Mouse (Mus musculus) MEL (cell line): ENCODE measurements at regions not wholly inside any gene's neighbourhood (a gene's known extent, or its start where the extent isn't known, plus 50 kb on each side); places are given as distances from the start of the nearest gene placed in this dataset.

ENCODE experiments used
- DNase-seq: peaks from one replicate; pipeline ENCODE4 v3.0.0; 2011; ENCODE audit warnings: low read depth, low spot score
- H3K27ac ChIP-seq: 2 replicates; pipeline ENCODE4 v1.5.1; 2012; ENCODE audit warnings: low read depth, mild to moderate bottlenecking, control low read depth, low read length, moderate library complexity; ENCODE audit not compliant: control insufficient read depth
- H3K27me3 ChIP-seq, 2 experiments: fragments of 150-350 bp in 1 of 2; sonication (generic) in 1 of 2; 2 replicates each; pipeline ENCODE4 v1.6.1; 2012; ENCODE audit warnings: low read length in 2 of 2, mild to moderate bottlenecking in 2 of 2, improper control_type of control experiment in 1 of 2, moderate library complexity in 1 of 2; ENCODE audit not compliant: insufficient read depth in 2 of 2, control insufficient read depth in 1 of 2
- H3K36me3 ChIP-seq, 2 experiments: 2 replicates each; pipeline ENCODE4 v1.6.1; 2012 to 2014; ENCODE audit warnings: low read length in 2 of 2, improper control_type of control experiment in 1 of 2, inconsistent platforms in 1 of 2, mild to moderate bottlenecking in 1 of 2; ENCODE audit not compliant: insufficient read depth in 2 of 2, control insufficient read depth in 1 of 2
- H3K4me1 ChIP-seq, 2 experiments: fragments of 150-350 bp in 1 of 2; sonication (generic) in 1 of 2; 2 replicates each; pipeline ENCODE4 v1.6.1; 2012; ENCODE audit warnings: low read length in 2 of 2, improper control_type of control experiment in 1 of 2, mild to moderate bottlenecking in 1 of 2; ENCODE audit not compliant: insufficient read depth in 2 of 2, control insufficient read depth in 1 of 2
- H3K4me3 ChIP-seq, 2 experiments: fragments of 150-350 bp in 1 of 2; sonication (generic) in 1 of 2; 2 replicates each; pipeline ENCODE4 v1.5.1; 2012; ENCODE audit warnings: low read depth in 2 of 2, low read length in 2 of 2, mild to moderate bottlenecking in 2 of 2, moderate library complexity in 2 of 2, control low read depth in 1 of 2, improper control_type of control experiment in 1 of 2; ENCODE audit not compliant: control insufficient read depth in 1 of 2, insufficient read depth in 1 of 2
- H3K79me2 ChIP-seq: 2 replicates; pipeline ENCODE4 v1.6.1; 2012; ENCODE audit warnings: mild to moderate bottlenecking, low read length, moderate library complexity; ENCODE audit not compliant: control insufficient read depth, poor library complexity, insufficient read depth
- H3K9ac ChIP-seq: 2 replicates; pipeline ENCODE4 v1.6.1; 2012; ENCODE audit warnings: low read depth, mild to moderate bottlenecking, control low read depth, low read length, moderate library complexity; ENCODE audit not compliant: control insufficient read depth, poor library complexity, severe bottlenecking
- H3K9me3 ChIP-seq: fragments of 150-350 bp; sonication (generic); replicated peaks from 2 replicates; pipeline ENCODE4 v1.6.1; 2012; ENCODE audit warnings: mild to moderate bottlenecking, low read length, improper control_type of control experiment, moderate library complexity; ENCODE audit not compliant: insufficient read depth
- CHD2 ChIP-seq: IDR thresholded peaks from 2 replicates; pipeline ENCODE4 v1.6.1; 2011; ENCODE audit warnings: low read length, improper control_type of control experiment
- E2F4 ChIP-seq: IDR thresholded peaks from 2 replicates; pipeline ENCODE4 v1.6.1; 2011; ENCODE audit warnings: low read depth, low read length, improper control_type of control experiment, borderline replicate concordance
- ELF1 ChIP-seq: IDR thresholded peaks from 2 replicates; pipeline ENCODE4 v1.6.1; 2014; ENCODE audit warnings: low read depth, mild to moderate bottlenecking, inconsistent platforms, low read length, improper control_type of control experiment, moderate library complexity
- EP300 ChIP-seq, 2 experiments: IDR thresholded peaks; 2 replicates each; pipeline ENCODE4 v1.6.1; 2011; ENCODE audit warnings: improper control_type of control experiment in 2 of 2, low read length in 2 of 2, low read depth in 1 of 2, mild to moderate bottlenecking in 1 of 2
- ETS1 ChIP-seq: IDR thresholded peaks from 2 replicates; pipeline ENCODE4 v1.6.1; 2012; ENCODE audit warnings: low read depth, mild to moderate bottlenecking, inconsistent platforms, low read length, improper control_type of control experiment, moderate library complexity
- GABPA ChIP-seq: IDR thresholded peaks from 2 replicates; pipeline ENCODE4 v1.6.1; 2012; ENCODE audit warnings: low read depth, mild to moderate bottlenecking, inconsistent platforms, low read length, improper control_type of control experiment, moderate library complexity
- GATA1 ChIP-seq: IDR thresholded peaks from 2 replicates; pipeline ENCODE4 v1.6.1; 2011; ENCODE audit warnings: low read depth, low read length, improper control_type of control experiment
- HCFC1 ChIP-seq: IDR thresholded peaks from 2 replicates; pipeline ENCODE4 v1.6.1; 2012; ENCODE audit warnings: low read depth, mild to moderate bottlenecking, inconsistent platforms, low read length, improper control_type of control experiment, moderate library complexity
- KAT2A ChIP-seq: conservative IDR thresholded peaks from 2 replicates; pipeline ENCODE4 v1.6.1; 2012; ENCODE audit warnings: low read depth, low read length, improper control_type of control experiment, inconsistent platforms
- MAFK ChIP-seq: IDR thresholded peaks from 2 replicates; pipeline ENCODE4 v1.6.1; 2011; ENCODE audit warnings: low read depth, mild to moderate bottlenecking, low read length, improper control_type of control experiment, borderline replicate concordance
- MAX ChIP-seq: IDR thresholded peaks from 2 replicates; pipeline ENCODE4 v1.6.1; 2011; ENCODE audit warnings: low read length, improper control_type of control experiment
- MAZ ChIP-seq: IDR thresholded peaks from 2 replicates; pipeline ENCODE4 v1.6.1; 2012; ENCODE audit warnings: low read depth, mild to moderate bottlenecking, inconsistent platforms, low read length, improper control_type of control experiment
- MYC ChIP-seq: IDR thresholded peaks from 2 replicates; pipeline ENCODE4 v1.6.1; 2011; ENCODE audit warnings: low read depth, mild to moderate bottlenecking, low read length, improper control_type of control experiment, moderate library complexity
- NRF1 ChIP-seq: IDR thresholded peaks from 2 replicates; pipeline ENCODE4 v1.6.1; 2014; ENCODE audit warnings: low read depth, mild to moderate bottlenecking, inconsistent platforms, low read length, improper control_type of control experiment, moderate library complexity; ENCODE audit not compliant: poor library complexity, insufficient read depth, severe bottlenecking
- POLR2A ChIP-seq, 2 experiments: IDR thresholded peaks; 2 replicates each; pipeline ENCODE4 v1.6.1; 2011 to 2012; ENCODE audit warnings: low read length in 2 of 2, mild to moderate bottlenecking in 2 of 2, control low read depth in 1 of 2, improper control_type of control experiment in 1 of 2, low read depth in 1 of 2, moderate library complexity in 1 of 2; ENCODE audit not compliant: control insufficient read depth in 1 of 2, insufficient read depth in 1 of 2, poor library complexity in 1 of 2
- POLR2AphosphoS2 ChIP-seq: IDR thresholded peaks from 2 replicates; pipeline ENCODE4 v1.6.1; 2011; ENCODE audit warnings: low read length, improper control_type of control experiment
- POLR2AphosphoS5 ChIP-seq: IDR thresholded peaks from 2 replicates; pipeline ENCODE4 v1.6.1; 2012; ENCODE audit warnings: low read depth, borderline replicate concordance, mild to moderate bottlenecking, inconsistent platforms, low read length, moderate library complexity, mixed read lengths
- RAD21 ChIP-seq: IDR thresholded peaks from 2 replicates; pipeline ENCODE4 v1.6.1; 2011; ENCODE audit warnings: mild to moderate bottlenecking, low read depth, low read length, improper control_type of control experiment
- SIN3A ChIP-seq: IDR thresholded peaks from 2 replicates; pipeline ENCODE4 v1.6.1; 2012; ENCODE audit warnings: low read length, improper control_type of control experiment, inconsistent platforms
- TCF12 ChIP-seq: IDR thresholded peaks from 2 replicates; pipeline ENCODE4 v1.6.1; 2014; ENCODE audit warnings: low read depth, mild to moderate bottlenecking, inconsistent platforms, low read length, improper control_type of control experiment, moderate library complexity
- USF1 ChIP-seq: IDR thresholded peaks from 2 replicates; pipeline ENCODE4 v1.6.1; 2014; ENCODE audit warnings: low read depth, mild to moderate bottlenecking, inconsistent platforms, low read length, improper control_type of control experiment, moderate library complexity
- ZC3H11A ChIP-seq: IDR thresholded peaks from 2 replicates; pipeline ENCODE4 v1.6.1; 2012; ENCODE audit warnings: low read depth, mild to moderate bottlenecking, inconsistent platforms, low read length, improper control_type of control experiment
- ZKSCAN1 ChIP-seq: IDR thresholded peaks from 2 replicates; pipeline ENCODE4 v1.6.1; 2012; ENCODE audit warnings: low read depth, mild to moderate bottlenecking, inconsistent platforms, low read length, improper control_type of control experiment, moderate library complexity
- ZMIZ1 ChIP-seq: IDR thresholded peaks from 2 replicates; pipeline ENCODE4 v1.6.1; 2012; ENCODE audit warnings: low read depth, mild to moderate bottlenecking, inconsistent platforms, low read length, improper control_type of control experiment, moderate library complexity

DNA sequence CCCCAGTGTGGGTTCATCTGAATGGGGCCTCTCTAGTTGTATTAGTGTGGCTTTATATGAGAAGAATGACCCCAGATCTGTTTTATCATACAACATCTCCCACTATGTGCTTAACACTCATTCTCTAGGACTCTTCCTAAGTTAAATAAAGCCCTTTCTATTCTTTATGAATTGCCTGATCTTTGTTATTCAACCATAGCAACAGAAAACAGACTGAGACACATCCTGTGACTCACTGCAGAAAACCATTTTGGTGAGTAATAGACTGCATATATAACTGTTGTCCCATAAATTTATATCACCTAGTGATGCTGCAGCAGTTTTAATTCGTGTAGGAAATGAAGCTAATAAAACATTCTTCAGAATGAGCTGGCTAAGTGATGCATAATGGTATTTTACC lies 406.0 kb upstream of the Pmfbp1 start:
- H3K27ac ChIP-seq = no peak overlapping the region
- H3K9me3 ChIP-seq = no peaks in the 10 kb centered on the region
- H3K4me1 ChIP-seq = no peaks in the 10 kb centered on the region
- TF ChIP-seq USF1 (no peak), ETS1 (no peak), GABPA (no peak), ZC3H11A (no peak), NRF1 (no peak), MAX (no peak), GATA1 (no peak), POLR2AphosphoS2 (no peak), ZKSCAN1 (no peak), CHD2 (no peak), POLR2A (IDR thresholded peaks at IDR 0.05; ENCODE audit: control insufficient read depth in 1 of 2, insufficient read depth in 1 of 2, low read depth in 1 of 2, low read length in 2 of 2, poor library complexity in 1 of 2) (no peak), RAD21 (no peak), E2F4 (no peak)
- no peak for DNase-seq
- no peaks in the 10 kb centered on the region for H3K79me2 ChIP-seq
- H3K27me3 ChIP-seq = no peaks in the 10 kb centered on the region
- H3K36me3 ChIP-seq = no peaks in the 10 kb centered on the region
- no peak overlapping the region for H3K9ac ChIP-seq
- no peak overlapping the region for H3K4me3 ChIP-seq

DNA sequence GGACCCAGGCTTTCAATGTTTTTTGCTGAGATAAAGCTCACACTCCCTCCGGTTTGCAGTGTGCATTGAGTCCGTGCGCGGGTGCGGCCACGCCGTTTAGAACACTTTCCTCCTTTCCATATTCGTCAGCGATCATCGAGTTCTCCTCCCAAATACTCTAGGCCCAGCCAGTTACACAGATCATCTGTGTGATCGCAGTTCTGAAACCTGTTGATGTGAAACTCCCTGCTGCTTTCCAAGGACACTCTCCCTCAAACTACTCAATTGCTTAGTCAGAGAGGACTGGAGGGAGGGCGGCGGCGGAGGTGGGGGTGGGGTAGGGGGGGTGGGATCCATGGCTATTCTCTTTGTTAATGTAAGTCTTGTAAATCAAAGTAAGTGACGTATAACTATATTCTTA lies 394.2 kb upstream of the Pmfbp1 start:
- Histone ChIP-seq H3K9me3 (no peaks in the 10 kb centered on the region), H3K27ac (no peak overlapping the region), H3K4me1 (no peaks in the 10 kb centered on the region), H3K79me2 (no peaks in the 10 kb centered on the region), H3K27me3 (no peaks in the 10 kb centered on the region), H3K4me3 (no peak overlapping the region), H3K36me3 (no peaks in the 10 kb centered on the region), H3K9ac (no peak overlapping the region)
- DNase-seq = no peak
- TF ChIP-seq POLR2AphosphoS5 (no peak), SIN3A (no peak), MYC (no peak), ELF1 (no peak), EP300 (IDR thresholded peaks at IDR 0.05; ENCODE audit: low read depth in 1 of 2, low read length in 2 of 2) (no peak), MAFK (no peak), ZMIZ1 (no peak), MAX (no peak), MAZ (no peak), GATA1 (no peak), HCFC1 (no peak), TCF12 (no peak), KAT2A (no peak), CHD2 (no peak), RAD21 (no peak)
